Mouse (Mus musculus) left cerebral cortex, adult 8-10 months (tissue): Measurements from ENCODE around the gene Tubgcp6. TPM values are rescaled to one million over a fixed set of nuclear protein-coding genes. Genes with fewer than 3 reads are reported as not detected.
A peak's percentile ranks its signal among the peaks of the same experiment; 100 is the strongest.

ENCODE experiments used
- DNase-seq, 2 experiments: peaks; one replicate each; pipeline ENCODE4 v3.0.0; 2022; ENCODE audit warnings: low spot score in 2 of 2
- total RNA-seq, 4 experiments: library from RNA; stranded (reverse); gene quantifications; 2 replicates each; pipeline ENCODE4 v1.2.4; 2022

Tubgcp6 gene
- total RNA-seq, 4 experiments from 2014 or later: 27.2 to 30.8 (median 28.6) TPM

DNA sequence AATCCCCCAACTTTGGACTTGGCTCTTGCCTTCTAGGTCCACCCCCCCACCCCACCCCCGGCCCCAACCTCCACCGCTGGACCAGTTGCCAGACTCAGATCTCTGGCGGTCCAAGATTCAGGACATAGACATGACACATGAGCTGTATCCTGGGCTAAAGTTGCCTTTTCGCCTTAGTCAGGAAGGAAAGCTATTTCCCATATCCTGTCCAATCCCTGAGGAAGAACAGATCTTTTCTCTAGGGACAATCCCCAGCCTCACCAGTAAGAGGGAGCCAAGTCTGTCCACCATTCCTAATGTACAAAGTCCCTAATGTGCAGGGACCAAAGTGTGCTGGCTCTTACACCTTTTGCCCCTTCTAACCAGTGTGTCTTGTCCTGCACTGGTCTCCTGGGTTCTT is 19.0 kb upstream of the Tubgcp6 start:
- no peak for DNase-seq

DNA sequence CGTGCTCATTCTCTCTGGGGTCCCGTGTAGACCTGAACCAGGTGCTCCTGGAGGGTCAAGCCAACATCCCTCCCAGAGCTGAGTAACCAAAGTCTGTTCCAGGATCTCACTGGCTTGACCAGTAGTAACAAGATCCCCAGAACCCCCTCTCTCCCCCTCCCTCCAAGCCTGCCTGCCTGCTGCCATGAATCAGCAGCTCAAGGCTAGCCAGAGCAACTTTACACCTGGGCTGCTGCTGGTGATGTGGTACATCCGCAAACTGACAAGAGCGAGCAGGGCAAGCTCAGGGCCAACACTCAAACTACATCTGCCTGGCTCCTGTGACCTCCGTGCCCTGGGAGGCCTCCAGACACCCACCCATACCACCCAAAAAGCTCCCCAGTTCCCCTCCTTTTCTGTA is 18.5 kb upstream of the Tubgcp6 start:
- DNase-seq: no peak

DNA sequence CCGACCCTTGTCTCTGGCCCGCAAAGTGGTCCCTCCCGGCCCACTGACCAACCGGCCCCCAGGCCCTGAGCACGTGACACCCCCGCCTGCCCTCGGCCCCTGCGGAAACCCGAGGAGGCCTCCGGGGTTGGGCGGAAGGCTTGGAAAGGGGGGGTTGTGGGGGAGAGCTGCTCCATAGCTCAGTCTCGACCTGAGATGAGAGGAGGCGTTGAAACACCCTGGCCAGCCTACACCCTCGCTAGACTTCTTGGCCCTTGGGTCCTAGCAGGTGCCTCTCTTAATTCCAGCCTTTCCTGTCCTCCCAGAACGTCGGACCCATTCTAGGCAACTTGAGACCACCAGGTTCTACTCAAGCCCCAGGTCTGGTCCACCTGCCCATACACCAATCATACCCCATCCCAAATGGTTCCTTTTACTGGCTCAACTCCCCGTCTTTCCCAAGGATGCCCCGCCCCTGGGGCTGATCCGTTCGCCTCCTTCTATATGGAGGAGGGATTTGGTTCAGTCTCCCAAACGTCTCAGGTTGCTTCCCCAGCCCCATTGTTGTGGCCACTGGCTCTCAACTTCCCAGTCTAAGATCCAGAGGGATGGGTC is 17.8 kb upstream of the Tubgcp6 start, which contains the start of gene Mapk12:
Gene Mapk12, minus strand, starts transcription at position 45 of the 594 bp plus-strand sequence.
- no peak for DNase-seq

DNA sequence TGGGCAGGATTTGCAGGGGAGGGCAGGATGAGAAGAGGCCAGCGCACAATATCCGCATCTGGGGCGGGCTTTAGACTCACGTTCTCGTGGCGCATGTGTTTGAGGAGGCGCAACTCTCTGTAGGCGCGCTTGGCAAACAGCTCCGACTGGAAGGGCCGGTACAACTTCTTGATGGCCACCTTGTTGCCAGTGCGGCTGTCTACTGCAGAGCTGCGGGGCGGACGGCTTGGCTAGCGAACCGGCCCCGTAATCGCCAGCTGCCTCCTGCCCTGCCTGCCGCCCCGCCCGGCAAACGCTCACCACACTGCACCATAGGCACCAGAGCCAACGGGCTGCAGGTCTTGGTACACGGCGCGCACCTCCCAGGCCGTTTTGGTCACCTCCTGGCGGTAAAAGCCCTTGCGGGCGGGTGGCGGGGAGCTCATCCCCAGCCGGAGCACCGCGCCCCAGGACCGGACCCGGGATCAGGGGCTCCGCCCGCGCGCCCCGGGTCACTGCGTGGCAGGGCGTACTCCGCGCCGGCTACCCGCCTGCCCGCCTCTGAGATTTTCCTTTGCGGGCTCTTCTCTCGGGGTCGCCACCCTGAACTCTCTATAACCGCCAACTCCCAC is 17.2 kb upstream of the Tubgcp6 start:
- peak; percentile 54 to 87 for DNase-seq

DNA sequence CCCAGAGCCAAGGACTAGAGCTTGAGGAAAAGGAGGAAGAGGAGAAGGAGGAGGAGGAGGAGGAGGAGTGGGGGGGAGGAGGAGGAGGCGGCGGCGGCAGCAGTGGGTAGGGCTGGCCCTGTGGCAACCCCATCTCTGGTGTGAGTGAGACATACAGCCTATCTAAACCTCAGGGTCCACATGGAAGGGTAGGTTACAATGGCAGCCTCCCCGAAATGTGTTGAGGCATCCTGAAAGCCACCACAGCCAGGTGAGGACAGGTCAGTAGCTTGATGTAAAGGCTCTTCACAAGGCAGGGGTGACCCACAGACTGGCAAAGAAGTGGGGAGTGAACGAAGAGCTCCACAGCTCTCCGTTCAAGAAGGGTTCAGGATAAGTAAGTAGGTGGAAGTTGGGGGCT is 15.6 kb upstream of the Tubgcp6 start:
- no peak for DNase-seq

DNA sequence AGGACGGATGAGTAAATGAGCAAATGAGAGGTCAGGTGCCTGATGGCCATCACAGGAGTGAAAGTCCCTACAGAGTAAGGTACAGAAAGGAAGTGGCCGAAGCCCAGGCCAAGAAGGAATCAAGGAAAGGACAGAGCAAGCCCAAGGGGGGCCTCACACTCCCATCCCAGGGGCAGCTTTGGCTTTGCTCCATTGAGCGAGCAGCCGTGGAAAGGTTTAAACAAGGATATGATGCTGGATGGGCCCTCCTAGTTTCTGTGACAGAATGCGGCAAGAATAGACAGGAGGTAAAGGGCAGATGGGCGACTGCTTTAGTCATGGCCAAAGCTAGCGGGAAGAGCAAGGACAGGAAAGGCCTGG is 15.1 kb upstream of the Tubgcp6 start:
- DNase-seq: no peak

DNA sequence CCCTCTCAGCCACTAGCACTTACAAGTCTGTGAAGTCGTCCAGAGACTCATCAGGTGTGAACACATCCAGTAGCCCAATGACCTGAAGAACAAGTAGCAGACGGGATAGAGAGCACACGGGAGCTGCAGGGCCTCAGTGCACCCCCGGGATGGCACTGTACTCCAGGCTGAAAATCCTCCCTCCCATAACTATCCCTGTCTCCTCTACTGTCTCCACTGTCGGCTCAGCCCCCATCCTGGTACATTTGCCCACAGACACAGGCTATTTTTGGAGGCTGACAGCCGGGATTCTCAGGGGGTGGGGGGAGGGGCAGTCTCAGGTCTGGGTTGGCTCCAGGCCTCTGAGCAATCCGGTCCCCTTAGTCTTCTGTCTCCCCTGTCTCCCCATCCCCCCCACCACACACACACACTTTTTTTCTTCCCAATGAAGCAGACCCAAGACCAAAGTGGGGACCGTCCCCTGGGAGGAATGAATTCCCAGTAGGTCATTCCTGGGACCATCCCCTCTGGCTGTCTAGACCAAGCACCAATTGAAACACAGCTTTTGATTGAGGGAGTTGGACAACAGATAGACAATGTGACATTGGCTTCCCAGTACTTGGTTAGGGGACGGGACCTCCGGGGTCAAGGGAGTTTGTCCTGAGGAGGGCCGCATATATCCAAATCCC is 14.6 kb upstream of the Tubgcp6 start:
- DNase-seq: no peak

DNA sequence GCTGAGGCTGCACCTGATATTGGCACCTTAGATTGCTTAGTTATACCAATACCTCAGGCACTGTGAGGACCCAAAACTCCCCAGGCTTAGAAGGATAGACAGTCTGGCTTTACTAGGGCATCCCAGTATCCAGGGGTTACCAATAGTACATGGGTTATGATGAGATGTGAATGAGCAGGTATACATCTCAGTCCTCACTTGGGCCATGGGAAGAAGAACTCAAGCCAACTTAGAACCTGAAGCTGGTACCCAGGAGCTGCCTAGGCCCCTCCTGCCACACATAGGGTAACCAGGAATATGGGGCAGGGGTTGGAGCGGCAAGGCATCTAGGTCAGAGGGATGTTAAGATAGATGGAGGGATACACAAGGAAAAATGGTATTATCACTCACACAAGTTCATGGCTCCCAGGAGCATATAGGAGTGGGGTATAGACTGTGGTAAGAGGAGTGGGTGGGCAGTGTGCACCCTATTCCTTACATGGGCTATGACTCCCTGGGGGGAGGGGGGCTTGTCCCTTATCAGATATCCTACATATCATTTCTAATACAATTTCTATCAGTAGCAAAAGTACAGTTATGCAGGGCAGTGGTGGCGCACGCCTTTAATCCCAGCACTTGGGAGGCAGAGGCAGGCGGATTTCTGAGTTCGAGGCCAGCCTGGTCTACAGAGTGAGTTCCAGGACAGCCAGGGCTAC is 13.7 kb upstream of the Tubgcp6 start:
- DNase-seq: no peak

DNA sequence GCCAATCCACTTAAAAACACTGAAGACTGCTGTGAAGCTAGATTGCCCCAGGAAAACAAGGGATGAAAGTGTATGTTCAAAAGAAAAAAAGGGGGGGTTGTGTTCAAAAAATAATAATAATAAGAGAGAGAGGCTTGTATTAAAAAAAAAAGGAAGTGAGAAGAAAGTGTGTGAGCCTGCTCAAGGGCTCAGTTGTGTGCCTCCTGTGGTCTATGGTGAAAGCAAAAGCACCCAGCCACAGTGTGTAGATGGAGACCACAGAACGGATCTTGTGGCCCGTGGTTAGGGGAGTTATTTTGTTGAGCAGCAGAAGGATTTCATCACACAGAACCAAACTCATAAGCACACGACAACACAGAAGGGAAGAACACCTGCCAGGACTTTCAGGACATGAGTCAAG is 8.4 kb upstream of the Tubgcp6 start:
- DNase-seq: no peak

DNA sequence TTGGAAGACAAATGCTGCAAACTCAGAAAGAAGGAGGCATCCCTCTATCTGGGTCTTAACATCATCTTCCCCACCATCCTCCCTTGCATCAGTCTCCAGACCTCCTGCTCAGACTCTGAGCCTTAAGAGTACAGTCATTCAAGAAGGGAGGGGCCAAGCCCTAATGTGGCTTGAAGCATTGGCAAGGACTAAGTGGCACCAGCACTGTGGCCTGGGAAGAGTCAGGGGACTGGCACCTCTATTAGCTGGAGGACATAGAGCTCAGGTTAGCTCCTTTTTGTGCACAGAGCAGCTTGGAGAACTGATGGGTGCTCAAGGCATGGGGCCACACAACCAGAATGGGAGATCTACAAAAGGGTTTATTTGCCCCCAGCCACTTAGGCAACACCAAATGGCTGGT is 7.3 kb upstream of the Tubgcp6 start:
- no peak for DNase-seq

DNA sequence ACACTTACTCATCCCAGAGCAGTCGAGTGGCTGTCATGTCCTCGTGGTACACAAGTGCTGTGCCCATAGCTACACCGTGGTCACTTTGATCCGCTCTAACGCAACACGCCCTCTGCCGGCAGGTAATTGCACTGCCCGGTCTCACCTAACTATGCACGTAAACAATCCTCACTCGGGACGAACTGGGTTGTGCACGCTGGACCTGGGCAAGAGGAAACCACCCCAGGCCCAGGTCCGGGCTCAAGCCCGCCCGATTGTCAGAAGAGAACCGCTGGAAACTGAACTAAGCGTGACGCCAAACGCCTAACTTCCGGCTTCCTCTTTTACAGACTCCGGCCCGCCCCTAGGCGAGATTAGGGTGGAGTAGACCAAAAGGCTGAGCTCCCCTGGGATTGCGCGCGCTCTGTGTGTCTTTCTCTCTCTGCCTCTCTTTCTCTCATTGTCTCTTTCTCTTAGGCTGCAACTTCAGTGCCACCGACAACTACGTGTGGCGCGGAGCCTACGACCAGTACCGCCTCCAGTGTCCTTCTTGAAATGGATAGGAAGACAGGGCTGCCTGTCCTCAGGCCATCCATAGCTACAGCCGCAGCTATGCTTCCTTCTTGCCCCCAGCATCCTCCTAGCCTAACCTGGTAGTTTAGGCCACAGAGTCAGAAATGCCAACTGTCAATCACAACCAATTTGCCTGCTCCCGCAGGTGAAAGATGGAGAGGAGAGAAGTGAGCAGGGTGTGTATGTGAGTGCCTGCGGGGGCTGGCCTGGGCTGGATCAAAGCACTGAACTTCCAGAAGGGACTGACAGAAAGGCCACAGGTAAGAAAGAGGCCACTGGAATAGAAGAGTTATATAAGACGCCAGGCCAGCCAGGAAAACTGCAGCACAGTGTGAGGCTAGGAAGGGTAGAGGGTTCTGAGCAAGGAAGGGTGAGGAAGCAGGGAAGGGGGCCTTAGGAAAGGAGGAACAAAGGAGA is 5.8 kb upstream of the Tubgcp6 start, which contains the start of gene Hdac10:
Gene Hdac10, minus strand, starts transcription at position 319 of the 969 bp plus-strand sequence.
- DNase-seq: peak; percentile 74 to 86

DNA sequence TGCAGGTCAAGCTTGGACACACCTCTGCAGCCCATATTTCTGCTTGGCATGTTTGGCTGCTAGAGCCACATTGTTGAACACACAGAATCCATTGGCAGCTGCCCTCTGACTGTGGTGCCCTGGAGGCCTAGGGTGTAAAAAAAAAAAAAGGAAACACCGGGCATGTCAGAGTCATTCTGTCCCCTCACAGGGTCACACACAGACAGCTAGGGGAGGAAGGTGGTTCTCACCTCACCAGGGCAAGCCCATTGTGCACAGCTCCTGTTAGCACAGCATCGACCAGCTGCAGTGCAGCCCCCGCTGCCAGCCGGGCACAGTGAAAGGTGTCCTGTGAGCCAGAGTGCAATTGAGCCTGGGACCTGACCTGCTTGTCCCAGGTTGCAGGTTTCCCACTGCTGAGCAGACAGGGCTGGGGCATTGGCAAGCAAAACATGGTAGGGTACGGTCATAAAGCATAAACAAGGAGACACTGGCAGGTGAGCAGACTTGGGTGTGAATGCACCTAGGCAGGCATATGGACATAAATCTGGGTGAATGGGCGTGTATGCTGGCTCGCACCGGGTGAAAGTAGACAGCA is 4.5 kb upstream of the Tubgcp6 start:
- DNase-seq: no peak

DNA sequence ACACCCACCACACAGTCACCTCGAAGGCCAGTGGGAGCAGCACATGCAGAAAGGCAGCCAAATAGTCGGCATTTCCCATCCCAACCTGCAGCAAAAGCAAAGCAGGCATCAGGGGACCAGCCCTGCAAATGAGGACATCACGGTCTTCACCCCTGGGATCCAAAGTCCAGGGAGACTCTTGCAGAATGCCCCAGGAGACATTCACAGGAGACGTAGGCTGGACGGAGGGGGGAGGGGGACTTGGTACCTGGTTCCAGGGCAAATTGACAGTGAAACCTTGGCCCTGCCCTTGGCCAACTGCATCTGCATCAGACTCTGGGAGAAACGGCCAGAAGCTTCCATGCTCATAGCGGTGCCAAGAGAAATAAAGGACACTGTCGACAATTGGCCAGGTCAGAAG is 3.7 kb upstream of the Tubgcp6 start:
- DNase-seq: no peak

DNA sequence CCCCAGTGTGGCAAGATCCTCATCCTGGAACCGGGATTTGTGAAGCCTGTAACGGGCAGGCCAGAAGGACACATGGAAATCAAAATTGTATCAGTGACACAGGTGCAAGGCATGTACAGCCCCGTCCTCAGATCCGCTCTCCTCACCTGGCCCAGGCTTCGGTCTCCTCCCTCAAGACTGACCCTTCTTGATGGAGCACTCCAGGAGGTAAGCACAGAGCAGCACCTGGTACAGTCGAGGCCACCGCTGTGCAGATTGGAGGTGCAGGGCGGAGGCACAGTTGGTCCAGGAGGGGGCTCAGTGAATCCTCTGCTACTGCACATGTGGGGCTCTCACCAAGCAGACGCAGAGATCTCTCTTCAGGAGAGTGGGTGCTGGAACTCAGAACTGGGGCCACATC is 2.4 kb upstream of the Tubgcp6 start:
- DNase-seq: no peak

DNA sequence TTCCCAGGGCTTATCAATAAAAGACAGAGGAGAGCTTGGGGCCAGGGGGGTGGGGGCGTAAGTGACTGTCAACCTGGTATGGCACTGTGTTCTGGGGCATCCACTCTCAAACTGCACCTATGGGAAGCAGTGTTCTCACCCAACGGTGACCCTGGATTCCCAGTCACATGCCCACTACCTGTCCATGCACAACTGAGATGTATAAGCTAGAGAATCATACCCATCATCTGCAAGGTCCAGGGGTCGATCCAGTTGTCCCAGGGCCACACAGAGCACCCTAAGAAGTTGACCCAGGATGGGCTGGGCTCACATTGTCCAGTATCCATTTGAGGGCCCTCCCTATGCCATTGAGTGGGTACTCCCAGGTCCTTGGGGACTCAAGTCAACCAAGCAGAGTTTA is 1.4 kb upstream of the Tubgcp6 start:
- DNase-seq: no peak

DNA sequence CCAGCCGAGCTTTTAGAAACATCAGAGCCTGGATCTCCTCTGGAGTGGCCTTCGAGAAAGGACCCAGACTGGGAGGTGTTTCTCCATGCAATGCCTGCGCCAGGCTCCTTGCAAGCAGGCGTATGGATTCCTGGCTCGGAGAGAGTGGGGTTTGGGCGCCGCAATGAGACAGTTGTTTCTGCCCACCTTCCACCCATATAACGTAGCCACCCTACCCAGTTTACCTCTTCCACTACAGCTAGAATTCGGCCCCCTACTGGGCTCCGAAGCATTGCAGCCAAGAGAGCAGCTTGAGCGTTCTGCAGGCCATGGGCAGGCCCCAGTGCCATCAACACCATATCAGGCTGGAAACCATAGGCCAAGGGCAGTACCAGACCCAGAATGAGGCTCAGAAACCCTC is 683 bp upstream of the Tubgcp6 start:
- DNase-seq: peak in 1 of 2 experiments; percentile 58

DNA sequence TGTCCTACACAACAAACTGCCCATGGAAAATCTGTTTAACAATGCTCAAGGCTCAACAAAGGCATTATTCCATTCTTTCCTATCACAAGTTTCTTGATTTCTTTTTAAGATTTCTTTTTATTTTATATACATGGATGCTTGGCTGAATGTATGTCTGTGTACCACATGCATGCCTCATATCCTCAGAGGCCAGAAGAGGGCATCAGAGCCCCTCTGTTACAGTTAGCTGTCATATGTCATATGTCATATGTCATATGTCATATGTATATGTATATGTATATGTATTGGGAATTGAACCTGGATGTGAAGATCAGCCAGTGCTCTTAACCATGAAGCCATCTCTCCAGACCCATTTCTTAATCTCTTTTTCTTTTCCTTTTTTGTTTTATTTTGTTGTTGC is 4.9 kb downstream of the Tubgcp6 start:
- no peak for DNase-seq

DNA sequence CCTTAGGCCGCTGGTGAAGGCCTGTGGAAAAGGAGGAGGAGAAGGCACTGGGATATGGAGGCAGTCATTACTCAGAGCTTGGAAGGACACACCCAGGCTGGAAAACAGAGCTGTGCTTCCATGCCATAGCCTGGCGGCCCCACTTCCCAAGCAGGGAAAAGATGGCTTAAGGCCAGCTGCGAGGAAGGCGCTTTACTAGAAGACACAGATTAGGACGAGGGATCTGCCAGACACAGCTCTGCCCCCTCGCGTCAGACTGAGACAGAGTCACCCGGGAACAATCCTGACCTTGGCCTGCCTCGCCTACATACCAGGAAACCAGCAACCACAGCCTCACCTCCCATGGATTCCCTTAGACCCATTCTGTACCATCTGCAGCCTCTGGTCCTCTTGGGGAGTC is 12.8 kb downstream of the Tubgcp6 start:
- DNase-seq: no peak

DNA sequence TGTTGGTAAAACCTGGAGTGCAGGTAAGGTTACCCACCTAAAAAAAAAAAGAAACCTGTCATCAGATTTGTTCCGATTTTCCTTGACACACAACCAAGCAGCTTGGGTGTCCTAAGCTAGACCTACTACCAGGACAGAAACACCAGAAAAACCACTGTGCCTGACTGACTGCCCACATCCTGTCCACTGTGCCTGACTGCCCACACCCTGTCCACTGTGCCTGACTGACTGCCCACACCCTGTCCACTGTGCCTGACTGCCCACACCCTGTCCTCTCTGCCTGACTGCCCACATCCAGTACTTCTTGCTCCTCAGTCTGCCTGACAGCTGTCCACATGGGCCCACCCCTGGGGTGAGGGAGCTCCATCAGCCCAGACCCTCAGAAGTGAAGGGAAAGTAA is 15.9 kb downstream of the Tubgcp6 start:
- DNase-seq: no peak

DNA sequence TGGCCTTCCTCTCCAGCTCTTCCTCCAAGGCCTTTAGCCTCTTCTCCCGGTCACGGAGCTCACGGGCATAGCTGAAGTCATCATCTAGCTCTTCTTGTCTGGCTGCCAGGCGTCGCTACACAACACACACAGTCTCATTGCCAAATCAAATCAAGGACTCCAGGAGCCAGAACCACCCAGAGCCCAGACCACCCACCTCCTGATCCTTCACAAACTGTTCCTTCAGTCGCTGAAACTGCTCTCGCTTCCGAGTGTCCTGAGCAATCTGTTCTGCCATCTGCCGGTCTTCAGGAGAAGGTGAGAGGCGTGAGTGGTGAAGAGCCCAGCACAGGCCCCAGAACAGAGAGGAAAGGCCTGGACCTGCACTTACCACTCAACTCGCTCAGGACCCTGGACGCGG is 16.8 kb downstream of the Tubgcp6 start:
- peak in 1 of 2 experiments; percentile 62 for DNase-seq

DNA sequence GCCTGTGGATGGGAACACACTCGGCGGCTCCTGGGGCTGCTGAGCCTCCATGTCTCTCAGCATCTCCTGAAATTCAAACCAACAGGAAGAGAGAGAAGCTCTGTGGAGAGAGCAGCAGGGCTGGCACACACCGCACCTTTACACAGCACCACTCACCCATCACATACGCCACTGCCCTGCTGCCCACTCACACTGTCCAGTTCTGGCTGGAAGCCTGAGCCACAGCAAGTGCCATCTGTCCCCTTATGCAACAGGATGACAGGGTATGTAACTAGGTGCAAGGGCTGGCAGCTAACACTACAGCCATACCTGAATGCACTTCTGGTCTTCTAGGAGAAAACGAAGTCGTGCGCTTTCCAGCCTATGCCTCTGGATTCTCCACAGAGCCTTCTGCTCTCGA is 18.5 kb downstream of the Tubgcp6 start:
- DNase-seq: peak in 1 of 2 experiments; percentile 71
